Mouse (Mus musculus): ENCODE data around the gene Pld6. TPM values are rescaled to one million over a fixed set of nuclear protein-coding genes. Genes with fewer than 3 reads are reported as not detected.

Gene Pld6
- polyA plus RNA-seq, 1 experiment from 2014 or later: 5.1 TPM

GRCm38 (mm10) chr11:59760796-59761195 lies 26.6 kb downstream of the Pld6 start:
- peaks cover 81% of the 10 kb centered on the region for H3K36me3 ChIP-seq
- H3K4me2 ChIP-seq: no peak overlapping the region
- no peaks in the 10 kb centered on the region for H3K4me1 ChIP-seq
- no peak for ATAC-seq (ENCODE audit: insufficient read depth, low FRiP score, low read depth)
- H3K9me3 ChIP-seq: no peaks in the 10 kb centered on the region
- no peak overlapping the region for H3K9ac ChIP-seq
- H3K27ac ChIP-seq: no peak overlapping the region
- no peak overlapping the region for H3K4me3 ChIP-seq (replicated peaks)
- no peaks in the 10 kb centered on the region for H3K27me3 ChIP-seq (replicated peaks)
- WGBS: 95% methylated on average over 6 of the region's 6 CpGs

- WGBS: 62% methylated on average over 2 of the region's 2 CpGs
- no peaks in the 10 kb centered on the region for H3K27me3 ChIP-seq (replicated peaks)
- no peak for ATAC-seq (ENCODE audit: insufficient read depth, low FRiP score, low read depth)
Observed at GRCm38 (mm10) chr11:59759626-59760025, 27.8 kb downstream of the Pld6 start.

GRCm38 (mm10) chr11:59759178-59759577 lies 28.3 kb downstream of the Pld6 start:
- Histone ChIP-seq H3K27me3 (replicated peaks) (no peaks in the 10 kb centered on the region), H3K4me3 (replicated peaks) (no peak overlapping the region), H3K4me2 (no peak overlapping the region), H3K9me3 (no peaks in the 10 kb centered on the region), H3K4me1 (no peaks in the 10 kb centered on the region), H3K27ac (no peak overlapping the region), H3K9ac (no peak overlapping the region), H3K36me3 (peaks cover 72% of the 10 kb centered on the region)
- ATAC-seq (ENCODE audit: insufficient read depth, low FRiP score, low read depth): no peak
- 79% methylated on average over 4 of the region's 4 CpGs for WGBS

More at GRCm38 (mm10) chr11:59759626-59760025, 27.8 kb downstream of the Pld6 start:
- peaks cover 77% of the 10 kb centered on the region for H3K36me3 ChIP-seq
- H3K9me3 ChIP-seq: no peaks in the 10 kb centered on the region
- no peaks in the 10 kb centered on the region for H3K4me1 ChIP-seq
- no peak overlapping the region for H3K27ac ChIP-seq
- H3K4me2 ChIP-seq: no peak overlapping the region
- no peak overlapping the region for H3K9ac ChIP-seq
- no peak overlapping the region for H3K4me3 ChIP-seq (replicated peaks)

GRCm38 (mm10) chr11:59758191-59758985 lies 29.1 kb downstream of the Pld6 start:
- ATAC-seq (ENCODE audit: insufficient read depth, low FRiP score, low read depth): no peak
- no peaks in the 10 kb centered on the region for H3K27me3 ChIP-seq (replicated peaks)
- peaks cover 71% of the 10 kb centered on the region for H3K36me3 ChIP-seq
- 87% methylated on average over 9 of the region's 9 CpGs for WGBS
- no peak overlapping the region for H3K4me3 ChIP-seq (replicated peaks)
- H3K4me1 ChIP-seq: no peaks in the 10 kb centered on the region
- H3K4me2 ChIP-seq: no peak overlapping the region
- H3K27ac ChIP-seq: no peak overlapping the region
- H3K9me3 ChIP-seq: no peaks in the 10 kb centered on the region
- no peak overlapping the region for H3K9ac ChIP-seq

- Histone ChIP-seq H3K4me3 (replicated peaks) (no peak overlapping the region), H3K4me1 (no peaks in the 10 kb centered on the region), H3K27ac (no peak overlapping the region), H3K27me3 (replicated peaks) (no peaks in the 10 kb centered on the region), H3K36me3 (peaks cover 75% of the 10 kb centered on the region), H3K9ac (no peak overlapping the region), H3K9me3 (no peaks in the 10 kb centered on the region), H3K4me2 (no peak overlapping the region)
- WGBS: 81% methylated on average over 4 of the region's 4 CpGs
- no peak for ATAC-seq (ENCODE audit: insufficient read depth, low FRiP score, low read depth)
Observed at GRCm38 (mm10) chr11:59756351-59756750, 31.1 kb downstream of the Pld6 start.

GRCm38 (mm10) chr11:59754504-59754903 lies 32.9 kb downstream of the Pld6 start:
- no peak overlapping the region for H3K4me3 ChIP-seq (replicated peaks)
- no peaks in the 10 kb centered on the region for H3K4me1 ChIP-seq
- H3K9me3 ChIP-seq: no peaks in the 10 kb centered on the region
- no peaks in the 10 kb centered on the region for H3K27me3 ChIP-seq (replicated peaks)
- H3K36me3 ChIP-seq: peaks cover 65% of the 10 kb centered on the region
- H3K27ac ChIP-seq: no peak overlapping the region
- H3K4me2 ChIP-seq: no peak overlapping the region
- WGBS: 90% methylated on average over 6 of the region's 6 CpGs
- no peak overlapping the region for H3K9ac ChIP-seq
- ATAC-seq (ENCODE audit: insufficient read depth, low FRiP score, low read depth): no peak

GRCm38 (mm10) chr11:59749050-59749449 lies 38.4 kb downstream of the Pld6 start:
- Histone ChIP-seq H3K27ac (no peak overlapping the region), H3K9ac (no peak overlapping the region), H3K4me2 (no peak overlapping the region), H3K4me1 (no peaks in the 10 kb centered on the region), H3K36me3 (peaks cover 43% of the 10 kb centered on the region), H3K27me3 (replicated peaks) (no peaks in the 10 kb centered on the region), H3K4me3 (replicated peaks) (no peak overlapping the region), H3K9me3 (no peaks in the 10 kb centered on the region)
- ATAC-seq (ENCODE audit: insufficient read depth, low FRiP score, low read depth): no peak
- 88% methylated on average over 3 of the region's 3 CpGs for WGBS

- Histone ChIP-seq H3K4me3 (replicated peaks) (no peak overlapping the region), H3K4me2 (no peak overlapping the region), H3K27ac (no peak overlapping the region), H3K27me3 (replicated peaks) (no peaks in the 10 kb centered on the region), H3K36me3 (peaks cover 49% of the 10 kb centered on the region), H3K4me1 (no peaks in the 10 kb centered on the region), H3K9me3 (no peaks in the 10 kb centered on the region), H3K9ac (no peak overlapping the region)
- 81% methylated on average over 2 of the region's 2 CpGs for WGBS
- ATAC-seq (ENCODE audit: insufficient read depth, low FRiP score, low read depth): no peak
Observed at GRCm38 (mm10) chr11:59746614-59747013, 40.8 kb downstream of the Pld6 start.

GRCm38 (mm10) chr11:59745851-59746250 lies 41.6 kb downstream of the Pld6 start:
- Histone ChIP-seq H3K9me3 (no peaks in the 10 kb centered on the region), H3K27ac (no peak overlapping the region), H3K4me1 (no peaks in the 10 kb centered on the region), H3K9ac (no peak overlapping the region), H3K4me2 (no peak overlapping the region), H3K4me3 (replicated peaks) (no peak overlapping the region), H3K36me3 (peaks cover 53% of the 10 kb centered on the region), H3K27me3 (replicated peaks) (no peaks in the 10 kb centered on the region)
- no peak for ATAC-seq (ENCODE audit: insufficient read depth, low FRiP score, low read depth)
- 87% methylated on average over 5 of the region's 5 CpGs for WGBS

- Histone ChIP-seq H3K27me3 (replicated peaks) (no peaks in the 10 kb centered on the region), H3K4me1 (no peaks in the 10 kb centered on the region), H3K36me3 (peaks cover 56% of the 10 kb centered on the region), H3K4me2 (no peak overlapping the region), H3K4me3 (replicated peaks) (no peak overlapping the region), H3K9me3 (no peaks in the 10 kb centered on the region), H3K27ac (no peak overlapping the region), H3K9ac (no peak overlapping the region)
- no peak for ATAC-seq (ENCODE audit: insufficient read depth, low FRiP score, low read depth)
- 89% methylated on average over 4 of the region's 4 CpGs for WGBS
Observed at GRCm38 (mm10) chr11:59744374-59744773, 43.1 kb downstream of the Pld6 start.

GRCm38 (mm10) chr11:59743712-59744111 lies 43.7 kb downstream of the Pld6 start:
- ATAC-seq (ENCODE audit: insufficient read depth, low FRiP score, low read depth): no peak
- 88% methylated on average over 1 of the region's 1 CpGs for WGBS
- Histone ChIP-seq H3K4me1 (no peaks in the 10 kb centered on the region), H3K27me3 (replicated peaks) (no peaks in the 10 kb centered on the region), H3K4me3 (replicated peaks) (no peak overlapping the region), H3K9me3 (no peaks in the 10 kb centered on the region), H3K4me2 (no peak overlapping the region), H3K36me3 (peaks cover 54% of the 10 kb centered on the region), H3K27ac (no peak overlapping the region), H3K9ac (no peak overlapping the region)

- no peak overlapping the region for H3K4me3 ChIP-seq (replicated peaks)
- H3K4me2 ChIP-seq: no peak overlapping the region
- H3K9ac ChIP-seq: no peak overlapping the region
- 89% methylated on average over 2 of the region's 2 CpGs for WGBS
- H3K27me3 ChIP-seq (replicated peaks): no peaks in the 10 kb centered on the region
- H3K4me1 ChIP-seq: no peaks in the 10 kb centered on the region
- no peak for ATAC-seq (ENCODE audit: insufficient read depth, low FRiP score, low read depth)
- no peaks in the 10 kb centered on the region for H3K9me3 ChIP-seq
- peaks cover 56% of the 10 kb centered on the region for H3K36me3 ChIP-seq
- no peak overlapping the region for H3K27ac ChIP-seq
Observed at GRCm38 (mm10) chr11:59743307-59743706, 44.1 kb downstream of the Pld6 start.

Measured in stomach, embryonic 15.5 days (tissue).